ENCODE assay signal across 7 mouse cellular contexts in genomic region chr16:44557084-44557483, GRCm38 (mm10). TPM values are rescaled to one million over a fixed set of nuclear protein-coding genes. Genes with fewer than 3 reads are reported as not detected.
A peak's percentile ranks its signal among the peaks of the same experiment; 100 is the strongest.
DNase-seq lines count a peak whose midpoint lies in the region; ATAC-seq and TF ChIP-seq lines count a peak whose summit lies in the region.

No protein-coding gene starts in this region.

- H3K36me3 ChIP-seq in embryonic facial prominence, embryonic 15.5 days = no peaks in the 10 kb centered on the region
- no peaks in the 10 kb centered on the region for H3K36me3 ChIP-seq in hindbrain, embryonic 16.5 days (ENCODE audit: control insufficient read depth, insufficient read depth, low read length)
- no peaks in the 10 kb centered on the region for H3K36me3 ChIP-seq in neural tube, embryonic 15.5 days

- no peaks in the 10 kb centered on the region for H3K4me1 ChIP-seq in lung, adult 2 months (ENCODE audit: control insufficient read depth, insufficient read depth, low read length)
- peaks cover 63% of the 10 kb centered on the region for H3K4me1 ChIP-seq in embryonic facial prominence, embryonic 15.5 days
- H3K4me1 ChIP-seq in hindbrain, embryonic 16.5 days (ENCODE audit: control insufficient read depth, insufficient read depth, low read depth, low read length) = peaks cover 11% of the 10 kb centered on the region
- H3K4me1 ChIP-seq in neural tube, embryonic 15.5 days = peaks cover 36% of the 10 kb centered on the region

- 62% methylated on average over 7 of the region's 7 CpGs for WGBS in lung, adult 2 months
- WGBS in embryonic facial prominence, embryonic 15.5 days = 8% methylated on average over 7 of the region's 7 CpGs
- 10% methylated on average over 7 of the region's 7 CpGs for WGBS in hindbrain, embryonic 16.5 days
- WGBS in neural tube, embryonic 15.5 days = 22% methylated on average over 7 of the region's 7 CpGs

- no peak for DNase-seq in lung, adult 2 months
- no peak for DNase-seq in lung, postnatal 25 days (ENCODE audit: low spot score)
- no peak for DNase-seq in gastrocnemius, adult 8-10 months (ENCODE audit: low spot score in 2 of 2)
- DNase-seq in Muller cell, postnatal 12 days (ENCODE audit: inconsistent ontology term) = no peak

- peak overlapping the region; percentile 27 for H3K4me3 ChIP-seq in lung, adult 2 months (replicated peaks; ENCODE audit: extremely low read depth, low read depth, low read length)
- H3K4me3 ChIP-seq in embryonic facial prominence, embryonic 15.5 days (replicated peaks) = peak overlapping the region; percentile 90
- peak overlapping the region; percentile 65 for H3K4me3 ChIP-seq in hindbrain, embryonic 16.5 days (ENCODE audit: low read length)
- peak overlapping the region; percentile 66 for H3K4me3 ChIP-seq in neural tube, embryonic 15.5 days (replicated peaks)

- ATAC-seq in embryonic facial prominence, embryonic 15.5 days (ENCODE audit: insufficient number of reproducible peaks, low FRiP score, low TSS enrichment, low read depth) = no peak
- ATAC-seq in hindbrain, embryonic 16.5 days = no peak
- no peak for ATAC-seq in neural tube, embryonic 15.5 days (ENCODE audit: low FRiP score)

- H3K9ac ChIP-seq in embryonic facial prominence, embryonic 15.5 days = peak overlapping the region; percentile 99
- peak overlapping the region; percentile 88 for H3K9ac ChIP-seq in hindbrain, embryonic 16.5 days (ENCODE audit: low read depth, low read length)
- 0 out of 2 replicates have a peak overlapping the region, but pooled peaks have one; percentile 79 for H3K9ac ChIP-seq in neural tube, embryonic 15.5 days (replicated peaks)

- H3K4me2 ChIP-seq in embryonic facial prominence, embryonic 15.5 days (replicated peaks) = peak overlapping the region; percentile 61
- peak overlapping the region; percentile 98 for H3K4me2 ChIP-seq in hindbrain, embryonic 16.5 days (ENCODE audit: low read length)
- peak overlapping the region; percentile 97 for H3K4me2 ChIP-seq in neural tube, embryonic 15.5 days

- no peak for TF ChIP-seq POLR2A in lung, adult 2 months (IDR thresholded peaks at IDR 0.05; ENCODE audit: borderline replicate concordance, extremely low read depth, low read depth, low read length)

- H3K27me3 ChIP-seq in embryonic facial prominence, embryonic 15.5 days = no peaks in the 10 kb centered on the region
- no peaks in the 10 kb centered on the region for H3K27me3 ChIP-seq in hindbrain, embryonic 16.5 days (replicated peaks; ENCODE audit: control insufficient read depth, insufficient read depth, low read length)
- no peaks in the 10 kb centered on the region for H3K27me3 ChIP-seq in neural tube, embryonic 15.5 days (replicated peaks)

- no peak for TF ChIP-seq CTCF in lung, adult 2 months (IDR thresholded peaks at IDR 0.05; ENCODE audit: insufficient read depth, low read length)

- H3K27ac ChIP-seq in embryonic facial prominence, embryonic 15.5 days (replicated peaks) = peak overlapping the region; percentile 99
- H3K27ac ChIP-seq in hindbrain, embryonic 16.5 days (ENCODE audit: low read depth, low read length) = peak overlapping the region; percentile 14; the same call in 1 of the 2 replicates
- H3K27ac ChIP-seq in neural tube, embryonic 15.5 days (replicated peaks) = peak overlapping the region; percentile 81

- H3K9me3 ChIP-seq in embryonic facial prominence, embryonic 15.5 days (replicated peaks) = no peaks in the 10 kb centered on the region
- no peaks in the 10 kb centered on the region for H3K9me3 ChIP-seq in hindbrain, embryonic 16.5 days (ENCODE audit: control insufficient read depth, low read length)
- no peaks in the 10 kb centered on the region for H3K9me3 ChIP-seq in neural tube, embryonic 15.5 days (replicated peaks)

RNA-seq across cellular contexts. Expression of gene Boc, which starts 1.6 kb away (rescaled TPM):
- polyA plus RNA-seq in lung, adult 2 months (2012; rRNA removed) = 22.2 and 23.4 TPM in 2 replicates
- 42.3 and 49.1 TPM in 2 replicates for polyA plus RNA-seq in embryonic facial prominence, embryonic 15.5 days (2015; fragmentation: Nextera tagmentation; extraction: Ambion mirVana)
- 12.1 and 16.4 TPM in 2 replicates for polyA plus RNA-seq in hindbrain, embryonic 16.5 days (2015; fragmentation: Nextera tagmentation; extraction: Ambion mirVana)
- 6.9 and 8.1 TPM in 2 replicates for polyA plus RNA-seq in neural tube, embryonic 15.5 days (2015; fragmentation: Nextera tagmentation; extraction: Ambion mirVana)
- 1 to 10 TPM; 1.8 to 3.0 (median 2.3) TPM for total RNA-seq in gastrocnemius, adult 8-10 months (2022)

Comparison
In these comparisons a context has a peak if more than half of its experiments do, and no peak if none do; other contexts are left out.
1. H3K4me3 ChIP-seq: peak in every context shown above with its lines; median percentile 90 in embryonic facial prominence, embryonic 15.5 days; 66 in neural tube, embryonic 15.5 days; 65 in hindbrain, embryonic 16.5 days; 27 in lung, adult 2 months.
2. H3K27ac ChIP-seq: peak in every context shown above with its lines; median percentile 99 in embryonic facial prominence, embryonic 15.5 days; 81 in neural tube, embryonic 15.5 days; 14 in hindbrain, embryonic 16.5 days.